ENCODE assay signal across 14 mouse cellular contexts in the genomic region with DNA sequence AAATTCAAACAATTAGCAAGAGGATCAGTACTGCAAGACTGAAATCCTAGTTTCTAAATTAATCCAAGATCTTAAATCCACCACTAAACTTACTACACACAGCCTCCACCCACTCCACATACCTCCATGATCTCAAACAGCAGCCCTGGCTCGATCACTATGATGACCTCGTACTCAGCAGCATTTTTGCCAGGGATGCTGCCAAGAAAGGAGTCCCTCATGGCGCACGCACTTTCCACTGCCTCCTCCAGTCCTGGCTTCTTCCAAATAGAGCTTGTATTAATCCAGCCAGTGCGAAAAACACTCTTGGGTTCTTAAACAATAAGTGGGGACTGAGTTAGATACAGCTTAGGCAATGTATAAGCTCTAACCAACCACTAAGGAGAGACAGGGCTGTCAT. TPM values are rescaled to one million over a fixed set of nuclear protein-coding genes. Genes with fewer than 3 reads are reported as not detected.
A peak's percentile ranks its signal among the peaks of the same experiment; 100 is the strongest.
DNase-seq lines count a peak whose midpoint lies in the region; ATAC-seq lines count a peak whose summit lies in the region.
"Had no signal": no experiment of that assay in that cellular context is flagged by ENCODE, and none has a peak within 500 bp of the region (broad histone marks: within the 10 kb centered on the region; RNA-seq: fewer than 3 reads in every experiment).

No protein-coding gene starts in this region.

- DNase-seq in heart, postnatal 14 days: peak; percentile 30 to 45
- DNase-seq in heart, adult 8-10 months (ENCODE audit: low spot score): no peak
- DNase-seq in 3T3-L1 (ENCODE audit: low read depth, low spot score) (peak; percentile 73), NIH3T3 (ENCODE audit: low read depth) (peak; percentile 79)
- peak; percentile 65 for DNase-seq in gastrocnemius, postnatal 14 days
- DNase-seq in retina, postnatal 1 day: no peak
- DNase-seq in adrenal gland, adult 2 months: no peak
- DNase-seq: cerebellum, postnatal 25 days; kidney, postnatal 25 days; right cerebral cortex, postnatal 25 days had no signal

- no peak for ATAC-seq in granulocyte monocyte progenitor cell, adult 5-6 weeks (replicated peaks; ENCODE audit: poor library complexity, severe bottlenecking)
- ATAC-seq: CD4-positive, CD25-positive, alpha-beta regulatory T cell, adult 4 months; forebrain, embryonic 13.5 days; intestine, postnatal 0 days had no signal

- intact Hi-C loops in heart, postnatal 14 days (cut with DNase I): no loop called here
- intact Hi-C loops in gastrocnemius, postnatal 14 days (cut with DNase I; ENCODE audit: low total_unique reads): no loop called here

RNA-seq across cellular contexts. Expression of a gene that starts 40.0 kb away (rescaled TPM):
- total RNA-seq in heart, postnatal 14 days (2021): 10 to 100 TPM; 68.3 to 69.7 TPM
- 10 to 100 TPM; 77.9 to 85.2 (median 83.3) TPM for total RNA-seq in heart, adult 8-10 months (2022)
- total RNA-seq in gastrocnemius, postnatal 14 days (2021): 10 to 100 TPM; 53.2 to 56.7 TPM
- total RNA-seq in granulocyte monocyte progenitor cell, adult 5-6 weeks (2014; fragmentation: Nextera tagmentation): 38.3 and 44.6 TPM in 2 replicates
- 38.3 and 48.4 TPM in 2 replicates for total RNA-seq in granulocyte monocyte progenitor cell, adult 5-6 weeks (2017)
- total RNA-seq in adrenal gland, adult 2 months (2021): 10 to 100 TPM; 77.9 to 85.0 TPM
- 67.0 and 74.2 TPM in 2 replicates for polyA plus RNA-seq in adrenal gland, adult 2 months (2012; rRNA removed)

RNA-seq across cellular contexts. Expression of a gene that starts 42.7 kb away (rescaled TPM):
- 10 to 100 TPM; 25.4 to 28.9 TPM for total RNA-seq in heart, postnatal 14 days (2021)
- 10 to 100 TPM; 21.7 to 37.3 (median 30.3) TPM for total RNA-seq in heart, adult 8-10 months (2022)
- total RNA-seq in gastrocnemius, postnatal 14 days (2021): 10 to 100 TPM; 12.1 to 16.8 TPM
- total RNA-seq in granulocyte monocyte progenitor cell, adult 5-6 weeks (2014; fragmentation: Nextera tagmentation): 14.1 and 17.6 TPM in 2 replicates
- total RNA-seq in granulocyte monocyte progenitor cell, adult 5-6 weeks (2017): 18.6 and 28.0 TPM in 2 replicates
- 100 to 1,000 TPM; 104 to 128 TPM for total RNA-seq in adrenal gland, adult 2 months (2021)
- polyA plus RNA-seq in adrenal gland, adult 2 months (2012; rRNA removed): 40.2 and 51.8 TPM in 2 replicates

Comparison
In these comparisons a context has a peak if more than half of its experiments do, and no peak if none do; other contexts are left out.
1. DNase-seq: peak in heart, postnatal 14 days (2 of 2), 3T3-L1 (single experiment), NIH3T3 (single experiment) and gastrocnemius, postnatal 14 days (single experiment); none in heart, adult 8-10 months (single experiment), retina, postnatal 1 day (single experiment) and adrenal gland, adult 2 months (single experiment).